In genomic region chr8:94179713-94180560, GRCm38 (mm10) we compare ENCODE assay signal across 8 mouse cellular contexts. TPM values are rescaled to one million over a fixed set of nuclear protein-coding genes. Genes with fewer than 3 reads are reported as not detected.
DNase-seq lines count a peak whose midpoint lies in the region; ATAC-seq lines count a peak whose summit lies in the region.

No protein-coding gene starts in this region.

- H3K4me3 ChIP-seq in heart, embryonic 10.5 days = peak overlapping the region; percentile 68
- H3K4me3 ChIP-seq in midbrain, embryonic 13.5 days (replicated peaks) = peak overlapping the region; percentile 40

- peak overlapping the region; percentile 65 for H3K4me2 ChIP-seq in midbrain, embryonic 13.5 days (replicated peaks)

- DNase-seq in heart, adult 11 months = peak; percentile 95
- no peak for DNase-seq in heart, adult 8-10 months (ENCODE audit: low spot score)
- DNase-seq in adrenal gland, postnatal 10 days = peak; percentile 56
- no peak for DNase-seq in heart, embryonic 10.5 days (ENCODE audit: low spot score)
- peak; percentile 39 for DNase-seq in kidney, postnatal 10 days
- DNase-seq in left cerebral cortex, postnatal 14 days (ENCODE audit: low spot score in 2 of 2) = no peak
- no peak for DNase-seq in gastrocnemius, postnatal 25 days

- H3K9ac ChIP-seq in midbrain, embryonic 13.5 days (replicated peaks) = peak overlapping the region; percentile 34

- H3K9me3 ChIP-seq in heart, embryonic 10.5 days = no peaks in the 10 kb centered on the region
- no peaks in the 10 kb centered on the region for H3K9me3 ChIP-seq in midbrain, embryonic 13.5 days

- intact Hi-C loops in left cerebral cortex, postnatal 14 days (cut with DNase I) = no loop called here

- H3K27me3 ChIP-seq in heart, embryonic 10.5 days (ENCODE audit: insufficient read depth, poor library complexity, severe bottlenecking) = peaks cover 99% of the 10 kb centered on the region
- peaks cover 97% of the 10 kb centered on the region for H3K27me3 ChIP-seq in midbrain, embryonic 13.5 days

- 6% methylated on average over 25 of the region's 25 CpGs for WGBS in heart, embryonic 10.5 days
- WGBS in midbrain, embryonic 13.5 days = 3% methylated on average over 25 of the region's 25 CpGs

- no peak for ATAC-seq in midbrain, embryonic 13.5 days

- H3K27ac ChIP-seq in heart, embryonic 10.5 days = peak overlapping the region; percentile 83; the same call in 1 of the 2 replicates
- H3K27ac ChIP-seq in midbrain, embryonic 13.5 days = no peak overlapping the region

- peaks cover 36% of the 10 kb centered on the region for H3K4me1 ChIP-seq in heart, embryonic 10.5 days
- peaks cover 28% of the 10 kb centered on the region for H3K4me1 ChIP-seq in midbrain, embryonic 13.5 days (replicated peaks)

- H3K36me3 ChIP-seq in heart, embryonic 10.5 days = no peaks in the 10 kb centered on the region
- no peaks in the 10 kb centered on the region for H3K36me3 ChIP-seq in midbrain, embryonic 13.5 days

RNA-seq across cellular contexts. Expression of gene Mt1, which starts 1.1 kb away (rescaled TPM):
- 100 to 1,000 TPM; 196 to 496 (median 239) TPM for total RNA-seq in heart, adult 8-10 months (2022)
- 100 to 1,000 TPM; 147 to 449 TPM for total RNA-seq in adrenal gland, postnatal 10 days (2021)
- polyA plus RNA-seq in heart, embryonic 10.5 days (2016; fragmentation: Nextera tagmentation; extraction: Ambion mirVana) = 361 and 393 TPM in 2 replicates
- polyA plus RNA-seq in midbrain, embryonic 13.5 days (2015; fragmentation: Nextera tagmentation; extraction: Ambion mirVana) = 21.5 and 30.3 TPM in 2 replicates
- 100 to 1,000 TPM; 333 to 369 TPM for total RNA-seq in left cerebral cortex, postnatal 14 days (2021)
- 10 to 100 TPM; 63.7 to 91.7 TPM for total RNA-seq in gastrocnemius, postnatal 25 days (2021)

RNA-seq across cellular contexts. Expression of gene Mt2, which starts 7.5 kb away (rescaled TPM):
- 100 to 1,000 TPM in 1 of 4 experiments, 10 to 100 TPM in 3; 34.4 to 168 (median 56.0) TPM for total RNA-seq in heart, adult 8-10 months (2022)
- total RNA-seq in adrenal gland, postnatal 10 days (2021) = 100 to 1,000 TPM in 1 of 2 experiments, 10 to 100 TPM in 1; 67.8 to 348 TPM
- polyA plus RNA-seq in heart, embryonic 10.5 days (2016; fragmentation: Nextera tagmentation; extraction: Ambion mirVana) = 86.3 and 113 TPM in 2 replicates
- polyA plus RNA-seq in midbrain, embryonic 13.5 days (2015; fragmentation: Nextera tagmentation; extraction: Ambion mirVana) = 6.1 and 9.4 TPM in 2 replicates
- 100 to 1,000 TPM; 269 to 360 TPM for total RNA-seq in left cerebral cortex, postnatal 14 days (2021)
- total RNA-seq in gastrocnemius, postnatal 25 days (2021) = 100 to 1,000 TPM in 1 of 2 experiments, 10 to 100 TPM in 1; 61.6 to 106 TPM

RNA-seq across cellular contexts. Expression of gene Mt3, which starts 27.5 kb away (rescaled TPM):
- total RNA-seq in heart, adult 8-10 months (2022) = 1 to 10 TPM; 2.3 to 5.4 (median 4.3) TPM
- 10 to 100 TPM in 1 of 2 experiments, 1 to 10 TPM in 1; 7.6 to 11.1 TPM for total RNA-seq in adrenal gland, postnatal 10 days (2021)
- 10.6 and 15.7 TPM in 2 replicates for polyA plus RNA-seq in heart, embryonic 10.5 days (2016; fragmentation: Nextera tagmentation; extraction: Ambion mirVana)
- 69.9 and 73.3 TPM in 2 replicates for polyA plus RNA-seq in midbrain, embryonic 13.5 days (2015; fragmentation: Nextera tagmentation; extraction: Ambion mirVana)
- total RNA-seq in left cerebral cortex, postnatal 14 days (2021) = 100 to 1,000 TPM; 740 to 758 TPM
- 1 to 10 TPM; 5.0 to 5.1 TPM for total RNA-seq in gastrocnemius, postnatal 25 days (2021)

RNA-seq across cellular contexts. Expression of gene Nup93, which starts 34.4 kb away (rescaled TPM):
- 10 to 100 TPM; 12.4 to 17.9 (median 15.4) TPM for total RNA-seq in heart, adult 8-10 months (2022)
- 10 to 100 TPM; 17.3 to 21.1 TPM for total RNA-seq in adrenal gland, postnatal 10 days (2021)
- polyA plus RNA-seq in heart, embryonic 10.5 days (2016; fragmentation: Nextera tagmentation; extraction: Ambion mirVana) = 98.2 and 118 TPM in 2 replicates
- polyA plus RNA-seq in midbrain, embryonic 13.5 days (2015; fragmentation: Nextera tagmentation; extraction: Ambion mirVana) = 76.0 and 77.7 TPM in 2 replicates
- 10 to 100 TPM; 46.6 to 52.8 TPM for total RNA-seq in left cerebral cortex, postnatal 14 days (2021)
- total RNA-seq in gastrocnemius, postnatal 25 days (2021) = 10 to 100 TPM in 1 of 2 experiments, 1 to 10 TPM in 1; 9.8 to 10.1 TPM

RNA-seq across cellular contexts. Expression of gene Mt4, which starts 42.9 kb away (rescaled TPM):
- not detected for total RNA-seq in heart, adult 8-10 months (2022)
- total RNA-seq in adrenal gland, postnatal 10 days (2021) = not detected
- polyA plus RNA-seq in heart, embryonic 10.5 days (2016; fragmentation: Nextera tagmentation; extraction: Ambion mirVana) = not detected in 2 replicates
- not detected in 2 replicates for polyA plus RNA-seq in midbrain, embryonic 13.5 days (2015; fragmentation: Nextera tagmentation; extraction: Ambion mirVana)
- total RNA-seq in left cerebral cortex, postnatal 14 days (2021) = not detected
- not detected for total RNA-seq in gastrocnemius, postnatal 25 days (2021)

Comparison
In these comparisons a context has a peak if more than half of its experiments do, and no peak if none do; other contexts are left out.
1. DNase-seq: peak in heart, adult 11 months (single experiment), adrenal gland, postnatal 10 days (single experiment) and kidney, postnatal 10 days (single experiment); none in heart, adult 8-10 months (single experiment), heart, embryonic 10.5 days (single experiment), left cerebral cortex, postnatal 14 days (0 of 2) and gastrocnemius, postnatal 25 days (single experiment).
2. RNA of gene Mt3, which starts 27.5 kb away (total RNA-seq): 740 to 758 TPM in left cerebral cortex, postnatal 14 days; 7.6 to 11.1 TPM in adrenal gland, postnatal 10 days, 5.0 to 5.1 TPM in gastrocnemius, postnatal 25 days and 2.3 to 5.4 TPM in heart, adult 8-10 months; every median in the first group is over 10 times any median in the second.